Mouse (Mus musculus) stomach, embryonic 14.5 days (tissue): ENCODE data around the gene Amfr. TPM values are rescaled to one million over a fixed set of nuclear protein-coding genes. Genes with fewer than 3 reads are reported as not detected.

Experiments used
- ATAC-seq: fragments of 200-750 bp; cut with Nextera tagmentation; 2 replicates; pipeline ENCODE4 v1.8.0; 2017; ENCODE audit warnings: low read depth, moderate TSS enrichment; ENCODE audit not compliant: insufficient number of reproducible peaks, insufficient read depth, low FRiP score
- H3K27ac ChIP-seq: fragments of 300-500 bp; sonication (generic); 2 replicates; pipeline ENCODE4 v1.5.1; 2014; ENCODE audit warnings: mild to moderate bottlenecking, low read length, moderate library complexity, mixed read lengths
- H3K27me3 ChIP-seq: fragments of 300-500 bp; sonication (generic); 2 replicates; pipeline ENCODE4 v1.6.1; 2014; ENCODE audit warnings: low read length, control low read depth, mixed read lengths; ENCODE audit not compliant: control insufficient read depth, insufficient read depth
- H3K36me3 ChIP-seq: fragments of 300-500 bp; sonication (generic); 2 replicates; pipeline ENCODE4 v1.6.1; 2014; ENCODE audit warnings: mild to moderate bottlenecking, control low read depth, low read length, moderate library complexity, mixed read lengths; ENCODE audit not compliant: control insufficient read depth, insufficient read depth
- H3K4me1 ChIP-seq: fragments of 300-500 bp; sonication (generic); 2 replicates; pipeline ENCODE4 v1.6.1; 2014; ENCODE audit warnings: low read length, control low read depth, mixed read lengths; ENCODE audit not compliant: control insufficient read depth, insufficient read depth
- H3K4me2 ChIP-seq: fragments of 300-500 bp; sonication (generic); replicated peaks from 2 replicates; pipeline ENCODE4 v1.6.1; 2014; ENCODE audit warnings: low read depth, low read length, control low read depth
- H3K4me3 ChIP-seq: fragments of 300-500 bp; sonication (generic); 2 replicates; pipeline ENCODE4 v1.5.1; 2014; ENCODE audit warnings: low read depth, low read length, control low read depth
- H3K9ac ChIP-seq: fragments of 300-500 bp; sonication (generic); replicated peaks from 2 replicates; pipeline ENCODE4 v1.6.1; 2014; ENCODE audit warnings: low read depth, mild to moderate bottlenecking, control low read depth, low read length, moderate library complexity, mixed read lengths
- H3K9me3 ChIP-seq: fragments of 300-500 bp; sonication (generic); 2 replicates; pipeline ENCODE4 v1.6.1; 2016; ENCODE audit warnings: low read depth, low read length, control low read depth; ENCODE audit not compliant: control insufficient read depth
- WGBS: fragments of 180-500 bp; shearing (Covaris S2); extraction: QIAGEN DNeasy Blood & Tissue Kit; methylation state at CpG from one replicate; pipeline ENCODE4 v1.1.7; 2014; 5-methylcytosine and 5-hydroxymethylcytosine counted together
- polyA plus RNA-seq: library from polyadenylated mRNA; unstranded; fragments of >200 nt; fragmentation: Nextera tagmentation; extraction: Ambion mirVana; gene quantifications from 2 replicates; pipeline ENCODE4 v1.2.1, GENCODE M21; 2014

Amfr gene
- polyA plus RNA-seq, 1 experiment from 2014 or later = 41.9 TPM

GRCm38 (mm10) chr8:93998961-93999360 lies 13.7 kb downstream of the Amfr start:
- Histone ChIP-seq H3K9ac (no peak overlapping the region), H3K4me3 (no peak overlapping the region), H3K4me1 (no peaks in the 10 kb centered on the region), H3K36me3 (peaks cover 32% of the 10 kb centered on the region), H3K9me3 (no peaks in the 10 kb centered on the region), H3K27ac (no peak overlapping the region), H3K4me2 (no peak overlapping the region), H3K27me3 (no peaks in the 10 kb centered on the region)
- no peak for ATAC-seq
- WGBS = 92% methylated on average over 2 of the region's 2 CpGs

GRCm38 (mm10) chr8:93989739-93990138 lies 22.9 kb downstream of the Amfr start:
- H3K36me3 ChIP-seq = peaks cover 34% of the 10 kb centered on the region; the same call in 1 of the 2 replicates
- no peak for ATAC-seq
- no peaks in the 10 kb centered on the region for H3K9me3 ChIP-seq
- H3K27me3 ChIP-seq = no peaks in the 10 kb centered on the region
- H3K9ac ChIP-seq = no peak overlapping the region
- H3K4me2 ChIP-seq = no peak overlapping the region
- no peaks in the 10 kb centered on the region for H3K4me1 ChIP-seq
- no peak overlapping the region for H3K4me3 ChIP-seq
- WGBS = 86% methylated on average over 4 of the region's 4 CpGs
- no peak overlapping the region for H3K27ac ChIP-seq

- ATAC-seq = no peak
- H3K9ac ChIP-seq = no peak overlapping the region
- no peak overlapping the region for H3K4me2 ChIP-seq
- no peaks in the 10 kb centered on the region for H3K27me3 ChIP-seq
- H3K4me3 ChIP-seq = no peak overlapping the region
- H3K4me1 ChIP-seq = no peaks in the 10 kb centered on the region
- 91% methylated on average over 3 of the region's 3 CpGs for WGBS
- no peak overlapping the region for H3K27ac ChIP-seq
- peaks cover 73% of the 10 kb centered on the region for H3K36me3 ChIP-seq
- no peaks in the 10 kb centered on the region for H3K9me3 ChIP-seq
Measured at GRCm38 (mm10) chr8:93984731-93985130, 27.9 kb downstream of the Amfr start.

GRCm38 (mm10) chr8:93983827-93984226 lies 28.8 kb downstream of the Amfr start:
- no peaks in the 10 kb centered on the region for H3K9me3 ChIP-seq
- no peak overlapping the region for H3K4me3 ChIP-seq
- H3K36me3 ChIP-seq = peaks cover 74% of the 10 kb centered on the region
- no peak overlapping the region for H3K9ac ChIP-seq
- no peaks in the 10 kb centered on the region for H3K4me1 ChIP-seq
- no peaks in the 10 kb centered on the region for H3K27me3 ChIP-seq
- ATAC-seq = no peak
- H3K27ac ChIP-seq = no peak overlapping the region
- no peak overlapping the region for H3K4me2 ChIP-seq
- WGBS = 81% methylated on average over 3 of the region's 3 CpGs

GRCm38 (mm10) chr8:93981679-93982215 lies 30.9 kb downstream of the Amfr start:
- Histone ChIP-seq H3K9ac (no peak overlapping the region), H3K36me3 (peaks cover 76% of the 10 kb centered on the region), H3K9me3 (no peaks in the 10 kb centered on the region), H3K4me1 (no peaks in the 10 kb centered on the region), H3K27me3 (no peaks in the 10 kb centered on the region), H3K27ac (no peak overlapping the region), H3K4me3 (no peak overlapping the region), H3K4me2 (no peak overlapping the region)
- WGBS = 90% methylated on average over 5 of the region's 5 CpGs
- ATAC-seq = no peak

GRCm38 (mm10) chr8:93980141-93980540 lies 32.5 kb downstream of the Amfr start:
- Histone ChIP-seq H3K4me2 (no peak overlapping the region), H3K9ac (no peak overlapping the region), H3K4me3 (no peak overlapping the region), H3K27me3 (no peaks in the 10 kb centered on the region), H3K9me3 (no peaks in the 10 kb centered on the region), H3K4me1 (no peaks in the 10 kb centered on the region), H3K36me3 (peaks cover 79% of the 10 kb centered on the region), H3K27ac (no peak overlapping the region)
- 95% methylated on average over 4 of the region's 4 CpGs for WGBS
- no peak for ATAC-seq

GRCm38 (mm10) chr8:93976446-93977211 lies 36.0 kb downstream of the Amfr start:
- H3K27me3 ChIP-seq = no peaks in the 10 kb centered on the region
- no peaks in the 10 kb centered on the region for H3K9me3 ChIP-seq
- WGBS = 91% methylated on average over 6 of the region's 6 CpGs
- no peaks in the 10 kb centered on the region for H3K4me1 ChIP-seq
- no peak overlapping the region for H3K27ac ChIP-seq
- no peak overlapping the region for H3K4me3 ChIP-seq
- ATAC-seq = no peak
- H3K9ac ChIP-seq = no peak overlapping the region
- H3K4me2 ChIP-seq = no peak overlapping the region
- peaks cover 82% of the 10 kb centered on the region for H3K36me3 ChIP-seq

GRCm38 (mm10) chr8:93975358-93975757 lies 37.3 kb downstream of the Amfr start:
- Histone ChIP-seq H3K4me1 (no peaks in the 10 kb centered on the region), H3K9me3 (no peaks in the 10 kb centered on the region), H3K27me3 (no peaks in the 10 kb centered on the region), H3K4me3 (no peak overlapping the region), H3K4me2 (no peak overlapping the region), H3K27ac (no peak overlapping the region), H3K9ac (no peak overlapping the region), H3K36me3 (peaks cover 75% of the 10 kb centered on the region)
- no peak for ATAC-seq
- 92% methylated on average over 2 of the region's 2 CpGs for WGBS
